Mouse (Mus musculus): Measurements from ENCODE around the gene Ndel1. TPM values are rescaled to one million over a fixed set of nuclear protein-coding genes. Genes with fewer than 3 reads are reported as not detected.
A peak's percentile ranks its signal among the peaks of the same experiment; 100 is the strongest.

The Ndel1 gene
- polyA plus RNA-seq, 1 experiment from 2014 or later = 55.2 TPM

DNA sequence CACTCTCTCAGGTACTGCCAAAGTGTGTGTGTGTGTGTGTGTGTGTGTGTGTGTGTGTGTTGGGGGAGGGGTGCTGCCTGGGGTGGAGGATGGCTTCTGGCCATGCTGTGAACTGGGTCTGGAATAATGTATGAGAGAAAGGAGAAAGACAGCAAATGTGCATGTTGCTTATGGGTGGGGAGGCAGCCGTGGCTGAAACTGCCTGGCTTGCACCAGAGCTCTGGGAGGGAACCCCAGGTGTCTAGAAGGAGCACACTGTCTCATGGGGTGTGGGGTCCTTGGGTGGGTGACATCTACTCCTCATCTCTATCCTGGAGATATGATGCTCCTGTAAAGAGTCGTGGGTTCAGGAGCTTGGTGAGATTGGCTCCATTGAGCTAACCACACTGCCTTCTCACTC is 17.0 kb upstream of the Ndel1 start:
- 81% methylated on average over 2 of the region's 2 CpGs for WGBS

DNA sequence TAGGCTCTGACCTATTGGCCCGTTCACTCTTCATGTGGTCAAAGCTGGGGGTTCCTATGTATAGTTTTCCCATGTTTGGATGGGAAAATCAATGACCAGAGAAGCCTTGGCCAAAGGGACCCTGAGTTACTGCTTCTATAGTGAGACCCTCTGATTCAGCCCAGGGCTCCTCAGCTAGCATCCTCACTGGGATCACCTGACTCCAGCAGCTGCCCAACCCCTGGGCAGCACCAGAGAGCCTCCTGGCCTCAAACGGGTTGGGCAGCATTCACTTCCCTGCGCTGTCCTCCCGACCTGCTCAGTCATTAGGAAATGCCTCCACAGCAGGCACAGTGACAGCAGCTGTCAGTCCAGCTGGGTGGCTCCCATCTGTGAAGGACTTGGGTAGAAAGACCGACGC is 16.6 kb upstream of the Ndel1 start, which contains the start of gene Rnf222:
Gene Rnf222, plus strand, starts transcription at position 301 of the 400 bp plus-strand sequence.
- no peak within 1 kb of the TSS for H3K27ac ChIP-seq (replicated peaks)
- DNase-seq (ENCODE audit: low spot score) = no peak
- H3K4me3 ChIP-seq = no peak within 1 kb of the TSS
- H3K27me3 ChIP-seq (ENCODE audit: low read depth, poor library complexity, severe bottlenecking) = no peaks in the 10 kb centered on the region
- WGBS = 36% methylated on average over 6 of the region's 6 CpGs
- no peaks in the 10 kb centered on the region for H3K9me3 ChIP-seq (replicated peaks)
- H3K4me1 ChIP-seq = no peaks in the 10 kb centered on the region
- H3K36me3 ChIP-seq = no peaks in the 10 kb centered on the region

More for the DNA sequence above, 17.0 kb upstream of the Ndel1 start:
- Histone ChIP-seq H3K27me3 (ENCODE audit: low read depth, poor library complexity, severe bottlenecking) (no peaks in the 10 kb centered on the region), H3K9me3 (replicated peaks) (no peaks in the 10 kb centered on the region), H3K4me3 (no peak overlapping the region), H3K27ac (replicated peaks) (no peak overlapping the region), H3K4me1 (no peaks in the 10 kb centered on the region), H3K36me3 (no peaks in the 10 kb centered on the region)
- no peak for DNase-seq (ENCODE audit: low spot score)

DNA sequence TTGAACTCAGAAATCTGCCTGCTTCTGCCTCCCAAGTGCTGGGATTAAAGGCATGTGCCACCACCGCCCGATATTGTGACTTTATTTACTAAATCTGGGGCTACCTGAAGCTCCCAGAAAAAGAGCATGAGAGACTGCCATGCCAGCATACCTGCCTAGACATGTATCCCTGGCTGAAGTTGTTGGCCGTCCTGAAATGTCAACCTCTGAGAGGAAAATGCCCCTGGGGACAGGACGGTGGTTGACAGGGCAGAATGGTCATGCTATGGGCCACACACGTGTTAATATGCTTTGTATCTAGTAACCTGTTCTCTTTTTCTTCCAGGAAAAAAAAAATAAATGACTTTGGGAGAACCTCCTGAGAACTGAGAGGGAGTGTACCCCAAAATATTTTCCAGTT is 14.4 kb upstream of the Ndel1 start:
- H3K36me3 ChIP-seq = no peaks in the 10 kb centered on the region
- WGBS = 81% methylated on average over 5 of the region's 5 CpGs

DNA sequence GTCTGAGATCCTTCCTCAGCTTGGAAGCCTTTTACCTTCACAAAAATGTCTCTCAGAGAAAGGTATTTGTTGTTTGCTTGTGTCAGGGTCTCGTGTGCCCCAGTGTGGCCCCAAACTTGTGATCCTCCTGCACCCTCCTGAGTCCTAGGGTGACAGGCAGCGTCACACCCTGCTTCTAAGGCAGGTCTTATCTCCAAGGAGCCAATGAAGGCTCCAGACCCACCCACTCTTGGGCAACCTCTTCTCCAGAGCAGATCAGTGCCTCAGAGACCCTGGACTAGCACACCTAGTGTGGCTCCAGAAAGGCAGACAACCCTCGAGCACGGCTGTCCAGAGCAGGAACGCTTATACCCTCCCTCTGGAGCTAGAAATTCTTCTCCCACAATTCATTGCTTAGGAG is 12.7 kb upstream of the Ndel1 start:
- 84% methylated on average over 5 of the region's 5 CpGs for WGBS
- Histone ChIP-seq H3K27me3 (ENCODE audit: low read depth, poor library complexity, severe bottlenecking) (no peaks in the 10 kb centered on the region), H3K9me3 (replicated peaks) (no peaks in the 10 kb centered on the region), H3K4me3 (no peak overlapping the region), H3K27ac (replicated peaks) (no peak overlapping the region), H3K4me1 (peaks cover 3% of the 10 kb centered on the region; the same call in 1 of the 2 replicates), H3K36me3 (no peaks in the 10 kb centered on the region)
- DNase-seq (ENCODE audit: low spot score) = no peak

More for the DNA sequence above, 14.4 kb upstream of the Ndel1 start:
- DNase-seq (ENCODE audit: low spot score) = no peak
- no peak overlapping the region for H3K4me3 ChIP-seq
- H3K4me1 ChIP-seq = peaks cover 3% of the 10 kb centered on the region; the same call in 1 of the 2 replicates
- H3K27me3 ChIP-seq (ENCODE audit: low read depth, poor library complexity, severe bottlenecking) = no peaks in the 10 kb centered on the region
- H3K27ac ChIP-seq (replicated peaks) = no peak overlapping the region
- H3K9me3 ChIP-seq (replicated peaks) = no peaks in the 10 kb centered on the region

DNA sequence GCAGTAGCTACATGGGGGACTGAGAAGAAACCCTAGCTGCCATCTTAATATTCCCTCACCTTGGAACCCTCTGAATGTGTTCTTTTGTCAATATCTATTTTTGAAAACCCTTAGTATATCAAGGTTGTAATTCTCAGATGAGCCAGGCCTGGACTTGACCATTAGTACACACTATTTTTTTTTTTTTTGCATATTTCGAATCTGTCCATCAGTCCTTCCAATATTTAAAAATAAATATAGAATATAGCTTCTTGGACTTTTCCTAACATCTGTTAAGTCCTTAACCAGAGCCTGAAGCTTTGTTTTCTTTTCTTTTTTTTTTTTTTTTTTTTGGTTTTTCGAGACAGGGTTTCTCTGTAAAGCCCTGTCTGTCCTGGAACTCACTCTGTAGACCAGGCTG is 12.2 kb upstream of the Ndel1 start:
- no peak for DNase-seq (ENCODE audit: low spot score)
- no peaks in the 10 kb centered on the region for H3K9me3 ChIP-seq (replicated peaks)

DNA sequence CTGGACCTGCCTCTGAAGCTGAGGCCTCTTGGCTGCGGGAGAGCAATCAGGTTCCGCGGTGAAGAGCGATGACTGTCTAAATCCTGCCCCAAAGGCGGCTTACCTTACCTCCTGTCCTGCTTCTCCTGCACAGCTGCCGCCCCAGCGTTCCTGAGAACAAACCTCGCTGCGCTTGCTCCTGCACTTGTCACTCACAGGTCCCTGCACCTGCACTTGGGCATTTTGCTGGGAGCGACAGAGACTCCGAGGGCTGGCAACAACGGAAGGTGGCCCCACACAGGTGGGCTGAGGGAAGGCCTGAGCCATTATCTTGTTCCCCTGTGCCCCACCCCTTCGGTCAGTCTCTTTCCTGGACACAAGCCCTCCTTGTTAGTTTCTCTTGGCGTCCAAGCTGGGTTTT is 10.4 kb upstream of the Ndel1 start:
- 20% methylated on average over 14 of the region's 14 CpGs for WGBS
- Histone ChIP-seq H3K27me3 (ENCODE audit: low read depth, poor library complexity, severe bottlenecking) (no peaks in the 10 kb centered on the region), H3K27ac (replicated peaks) (no peak overlapping the region), H3K9me3 (replicated peaks) (no peaks in the 10 kb centered on the region), H3K36me3 (no peaks in the 10 kb centered on the region), H3K4me3 (no peak overlapping the region), H3K4me1 (peaks cover 3% of the 10 kb centered on the region; the same call in 1 of the 2 replicates)
- no peak for DNase-seq (ENCODE audit: low spot score)

More for the DNA sequence above, 12.2 kb upstream of the Ndel1 start:
- Histone ChIP-seq H3K36me3 (no peaks in the 10 kb centered on the region), H3K4me1 (peaks cover 3% of the 10 kb centered on the region; the same call in 1 of the 2 replicates), H3K4me3 (no peak overlapping the region), H3K27ac (replicated peaks) (no peak overlapping the region), H3K27me3 (ENCODE audit: low read depth, poor library complexity, severe bottlenecking) (no peaks in the 10 kb centered on the region)
- WGBS = 78% methylated on average over 2 of the region's 2 CpGs

DNA sequence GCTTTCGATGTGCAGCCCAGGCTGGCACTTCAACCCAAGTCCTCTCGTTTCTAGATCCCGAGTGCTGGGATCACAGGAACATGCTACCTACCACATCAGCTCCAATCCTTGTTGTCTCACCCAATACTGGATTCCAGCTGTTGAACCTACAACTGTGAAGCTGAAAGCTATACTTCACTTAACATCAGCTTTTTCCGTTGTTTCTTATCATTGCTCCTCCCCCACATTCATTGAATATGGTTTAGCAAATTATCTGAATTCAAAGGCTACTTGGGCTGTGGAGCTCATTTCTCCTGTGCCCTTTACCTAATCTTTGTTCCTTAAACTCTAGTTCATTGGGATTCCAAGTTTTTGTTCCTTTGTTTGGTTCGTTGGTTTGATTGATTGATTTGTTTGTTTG is 7.2 kb upstream of the Ndel1 start:
- Histone ChIP-seq H3K4me3 (no peak overlapping the region), H3K27me3 (ENCODE audit: low read depth, poor library complexity, severe bottlenecking) (no peaks in the 10 kb centered on the region), H3K36me3 (no peaks in the 10 kb centered on the region), H3K4me1 (peaks cover 3% of the 10 kb centered on the region; the same call in 1 of the 2 replicates), H3K27ac (replicated peaks) (no peak overlapping the region), H3K9me3 (replicated peaks) (no peaks in the 10 kb centered on the region)
- 88% methylated on average over 5 of the region's 5 CpGs for WGBS
- DNase-seq (ENCODE audit: low spot score) = no peak

DNA sequence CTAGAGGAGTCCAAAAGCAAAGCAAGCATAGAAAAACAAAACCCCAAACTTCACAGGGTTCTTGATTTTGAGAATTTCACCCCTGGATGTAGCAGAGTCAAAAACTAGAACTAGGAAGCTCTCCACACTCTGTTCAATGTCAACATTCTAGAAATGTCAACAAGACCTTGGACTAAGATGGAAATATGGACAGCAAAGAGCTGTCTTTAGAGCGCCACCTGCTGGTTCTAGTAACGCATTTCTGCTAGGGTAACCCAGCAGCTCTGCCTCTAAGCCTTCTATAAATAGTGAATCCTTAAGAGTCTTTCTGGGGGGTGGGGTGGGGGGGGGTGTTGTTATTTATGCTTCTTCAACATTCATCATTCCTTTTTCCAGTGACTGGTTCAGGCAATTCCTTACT is 3.2 kb upstream of the Ndel1 start:
- H3K4me3 ChIP-seq = no peak overlapping the region
- peak; percentile 46 for DNase-seq (ENCODE audit: low spot score)
- no peak overlapping the region for H3K27ac ChIP-seq (replicated peaks)
- no peaks in the 10 kb centered on the region for H3K27me3 ChIP-seq (ENCODE audit: low read depth, poor library complexity, severe bottlenecking)
- H3K36me3 ChIP-seq = no peaks in the 10 kb centered on the region
- 0% methylated on average over 2 of the region's 2 CpGs for WGBS
- H3K4me1 ChIP-seq = no peaks in the 10 kb centered on the region
- H3K9me3 ChIP-seq (replicated peaks) = no peaks in the 10 kb centered on the region

DNA sequence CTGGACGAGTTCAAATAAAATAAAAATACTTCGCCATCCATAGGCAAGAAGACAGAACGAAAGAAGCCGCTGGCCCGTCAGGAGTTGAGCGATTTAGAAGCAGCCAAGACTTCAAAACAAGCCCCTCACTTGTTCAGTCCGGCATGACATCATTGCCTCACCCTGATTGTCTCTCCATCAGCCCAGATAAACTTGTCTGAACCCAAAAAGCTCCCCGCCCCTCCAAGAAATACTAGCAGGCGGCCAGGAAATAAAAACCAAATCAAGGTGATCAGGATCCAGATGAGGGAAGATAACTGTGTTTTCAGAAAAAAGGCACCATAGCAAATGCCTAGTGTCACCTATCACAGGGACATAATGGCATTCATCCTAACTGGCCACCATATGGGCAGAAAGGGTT is 381 bp downstream of the Ndel1 start:
- Histone ChIP-seq H3K27me3 (ENCODE audit: low read depth, poor library complexity, severe bottlenecking) (no peaks in the 10 kb centered on the region), H3K27ac (replicated peaks) (no peak overlapping the region), H3K9me3 (replicated peaks) (no peaks in the 10 kb centered on the region), H3K36me3 (no peaks in the 10 kb centered on the region), H3K4me3 (no peak overlapping the region), H3K4me1 (no peaks in the 10 kb centered on the region)
- DNase-seq (ENCODE audit: low spot score) = no peak
- 94% methylated on average over 9 of the region's 9 CpGs for WGBS

DNA sequence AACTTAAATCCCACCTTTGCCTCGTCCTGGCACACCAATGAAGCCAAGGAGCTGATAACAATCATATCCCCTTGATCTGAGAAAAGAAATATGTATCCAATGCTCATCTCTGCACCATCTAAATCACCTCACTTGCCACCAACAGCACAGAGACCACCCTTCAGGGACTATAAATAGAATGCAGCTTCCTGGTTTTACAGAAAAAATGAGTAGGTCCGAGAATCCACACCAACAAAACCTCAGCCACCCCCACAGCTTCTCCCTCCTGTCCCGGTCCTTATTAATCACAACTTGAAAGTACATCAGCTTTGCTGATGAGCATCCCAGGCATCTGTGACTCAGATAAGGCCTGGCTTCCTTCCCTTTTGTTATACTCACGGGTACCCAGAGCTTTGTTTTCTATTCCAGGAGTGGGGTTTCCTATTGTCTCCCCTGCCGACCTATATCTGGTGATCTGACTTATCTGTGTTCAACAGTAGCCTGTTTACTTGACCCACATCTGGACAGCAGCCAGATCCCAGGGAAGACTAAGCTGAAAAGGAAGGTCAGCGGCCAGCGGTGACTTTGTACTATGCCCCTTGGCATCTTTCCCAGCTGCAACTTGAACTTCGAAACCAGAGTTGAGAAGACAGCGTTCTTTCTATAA is 7.0 kb downstream of the Ndel1 start:
- Histone ChIP-seq H3K27me3 (ENCODE audit: low read depth, poor library complexity, severe bottlenecking) (no peaks in the 10 kb centered on the region), H3K9me3 (replicated peaks) (no peaks in the 10 kb centered on the region), H3K36me3 (no peaks in the 10 kb centered on the region), H3K27ac (replicated peaks) (no peak overlapping the region), H3K4me1 (peaks cover 5% of the 10 kb centered on the region; the same call in 1 of the 2 replicates), H3K4me3 (no peak overlapping the region)
- WGBS = 75% methylated on average over 9 of the region's 9 CpGs
- no peak for DNase-seq (ENCODE audit: low spot score)

DNA sequence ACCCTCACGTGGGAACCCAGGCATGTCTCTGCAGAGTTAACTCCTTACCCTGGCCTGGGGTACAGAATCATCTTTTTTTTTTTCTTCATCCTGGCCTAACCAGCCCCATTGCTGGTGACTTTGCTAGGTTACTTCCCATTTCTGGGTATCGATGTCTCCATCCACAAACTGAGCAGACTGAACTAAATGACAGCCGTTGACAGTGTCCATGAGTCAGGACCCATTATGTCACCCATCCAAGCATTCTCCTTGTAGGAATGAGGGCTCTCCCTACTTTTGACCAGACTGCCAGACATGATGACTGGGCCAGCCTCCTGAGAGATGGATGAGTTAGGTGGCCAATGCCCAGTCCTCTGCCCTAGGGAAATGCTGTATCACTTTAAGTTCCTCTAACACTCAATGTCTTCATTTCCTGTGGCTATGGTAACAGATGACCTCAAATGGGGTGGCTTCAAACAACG is 8.0 kb downstream of the Ndel1 start:
- H3K9me3 ChIP-seq (replicated peaks) = no peaks in the 10 kb centered on the region
- DNase-seq (ENCODE audit: low spot score) = no peak
- H3K4me3 ChIP-seq = no peak overlapping the region
- no peaks in the 10 kb centered on the region for H3K36me3 ChIP-seq
- H3K4me1 ChIP-seq = peaks cover 5% of the 10 kb centered on the region; the same call in 1 of the 2 replicates
- no peak overlapping the region for H3K27ac ChIP-seq (replicated peaks)
- no peaks in the 10 kb centered on the region for H3K27me3 ChIP-seq (ENCODE audit: low read depth, poor library complexity, severe bottlenecking)
- WGBS = 76% methylated on average over 4 of the region's 4 CpGs

DNA sequence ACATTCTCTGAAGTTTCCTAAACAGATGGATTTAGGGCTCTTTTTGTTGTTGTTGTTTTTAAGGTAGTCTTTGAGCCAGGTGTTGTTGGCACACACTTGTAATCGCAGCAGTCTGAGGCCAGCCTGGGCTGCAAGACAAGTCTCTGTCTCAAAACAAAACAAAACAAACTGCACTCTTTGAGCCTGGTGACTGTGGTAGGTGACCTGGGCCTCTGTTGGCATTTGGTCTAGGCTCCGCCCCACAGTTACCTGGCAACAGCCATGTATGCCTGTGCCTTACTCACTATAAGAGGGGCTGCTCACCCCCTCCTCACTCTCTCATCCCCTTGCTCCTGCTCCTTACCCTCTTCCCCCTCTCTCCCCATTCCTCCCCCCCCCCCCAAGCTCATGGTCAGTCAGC is 9.4 kb downstream of the Ndel1 start:
- H3K4me1 ChIP-seq = peaks cover 5% of the 10 kb centered on the region; the same call in 1 of the 2 replicates
- H3K27ac ChIP-seq (replicated peaks) = no peak overlapping the region
- 80% methylated on average over 2 of the region's 2 CpGs for WGBS
- no peak overlapping the region for H3K4me3 ChIP-seq
- DNase-seq (ENCODE audit: low spot score) = no peak
- H3K27me3 ChIP-seq (ENCODE audit: low read depth, poor library complexity, severe bottlenecking) = no peaks in the 10 kb centered on the region
- no peaks in the 10 kb centered on the region for H3K36me3 ChIP-seq
- no peaks in the 10 kb centered on the region for H3K9me3 ChIP-seq (replicated peaks)

DNA sequence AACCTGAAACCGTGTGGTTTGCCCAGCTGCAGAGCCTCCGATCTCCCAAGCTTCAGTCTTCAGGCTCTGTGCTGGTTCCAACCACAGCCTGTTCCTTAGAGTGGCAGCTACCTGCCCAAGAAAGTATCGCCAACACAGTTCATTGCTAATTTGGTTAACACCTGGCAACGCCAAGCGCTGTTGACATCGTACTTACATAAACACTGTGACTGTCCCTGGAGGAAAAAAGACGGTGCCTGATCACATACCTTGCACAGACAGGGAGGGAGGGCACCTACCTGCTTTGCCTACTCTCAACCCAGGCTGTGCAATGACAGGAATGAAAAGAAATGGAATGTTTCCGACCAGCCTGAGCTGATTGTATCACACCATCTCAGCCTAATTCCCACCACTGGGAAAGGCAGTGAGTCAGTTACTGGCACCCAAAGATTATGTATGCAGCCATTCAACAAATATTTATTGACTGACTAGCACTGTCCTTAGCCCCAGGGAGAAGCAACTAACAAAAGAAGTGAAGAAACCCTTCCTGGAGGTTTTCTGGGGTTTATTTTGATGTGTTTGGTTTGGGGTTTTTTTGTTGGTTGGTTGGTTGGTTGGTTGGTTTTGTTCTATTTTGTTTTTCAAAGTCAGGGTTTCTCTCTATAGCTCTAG is 11.6 kb downstream of the Ndel1 start:
- no peak overlapping the region for H3K27ac ChIP-seq (replicated peaks)

More for the DNA sequence above, 11.6 kb downstream of the Ndel1 start:
- no peak for DNase-seq (ENCODE audit: low spot score)
- Histone ChIP-seq H3K4me3 (no peak overlapping the region), H3K4me1 (peaks cover 5% of the 10 kb centered on the region; the same call in 1 of the 2 replicates), H3K27me3 (ENCODE audit: low read depth, poor library complexity, severe bottlenecking) (no peaks in the 10 kb centered on the region), H3K9me3 (replicated peaks) (no peaks in the 10 kb centered on the region), H3K36me3 (no peaks in the 10 kb centered on the region)
- WGBS = 81% methylated on average over 8 of the region's 8 CpGs

Data from midbrain, embryonic 10.5 days (tissue).